Mouse (Mus musculus): ENCODE data around the gene Opn1sw. TPM values are rescaled to one million over a fixed set of nuclear protein-coding genes. Genes with fewer than 3 reads are reported as not detected.
"Not testable (repeated sequence)": the region's sequence is repeated elsewhere in the genome, so short reads cannot be mapped to it uniquely, and the experiment has no call there.

Gene Opn1sw
- polyA plus RNA-seq, 1 experiment, result not detected

DNA sequence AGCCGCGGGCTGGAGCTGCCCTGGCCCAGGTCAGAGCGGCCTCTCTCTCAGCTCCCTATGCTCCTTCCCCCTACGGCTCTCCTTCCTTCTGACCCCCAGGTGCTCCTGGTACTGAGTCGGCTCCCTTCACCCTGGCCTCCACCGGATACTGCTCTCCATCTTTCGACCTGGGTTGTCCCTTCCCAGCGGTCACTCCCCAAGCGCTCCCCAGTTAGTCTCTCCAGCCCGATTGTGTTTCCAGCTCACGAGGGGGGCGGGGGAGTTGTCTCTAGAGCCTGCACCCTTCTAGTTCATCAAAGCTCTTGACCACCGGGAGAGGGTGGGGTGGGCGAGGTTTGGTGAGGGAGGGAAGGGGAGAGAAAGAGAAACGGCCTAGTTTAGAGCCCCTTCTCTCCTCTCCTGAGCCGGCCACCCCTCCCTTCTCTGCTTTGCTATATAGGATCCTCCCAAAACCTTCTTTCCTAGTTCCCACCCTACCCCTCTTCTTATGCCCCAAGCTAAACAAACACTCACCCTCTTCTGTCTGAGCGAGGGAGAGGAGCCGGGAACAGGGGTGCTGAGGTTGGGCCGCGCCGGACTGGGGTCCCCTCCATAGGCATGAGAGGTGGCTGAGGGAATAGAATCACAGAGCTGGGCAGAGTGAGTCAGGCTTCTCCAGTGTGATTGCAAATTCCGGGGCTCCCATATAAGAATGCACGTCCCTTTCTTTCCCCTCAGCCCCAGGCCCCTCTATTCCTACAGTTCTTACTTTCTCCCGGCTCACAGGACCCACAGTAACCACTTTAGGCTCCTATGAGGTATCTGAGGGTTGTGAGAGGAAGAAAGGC is 8.7 kb upstream of the Opn1sw start:
- Histone ChIP-seq H3K27ac (ENCODE audit: insufficient read depth, low read depth, low read length) (no peak overlapping the region), H3K4me3 (ENCODE audit: insufficient read depth, low read length) (peak overlapping the region; percentile 60), H3K4me1 (ENCODE audit: control insufficient read depth, insufficient read depth, low read length) (no peaks in the 10 kb centered on the region)
- TF ChIP-seq POLR2A (IDR thresholded peaks at IDR 0.05; ENCODE audit: borderline replicate concordance, low read depth, low read length) (no peak), CTCF (IDR thresholded peaks at IDR 0.05; ENCODE audit: low read depth, low read length) (no peak)

DNA sequence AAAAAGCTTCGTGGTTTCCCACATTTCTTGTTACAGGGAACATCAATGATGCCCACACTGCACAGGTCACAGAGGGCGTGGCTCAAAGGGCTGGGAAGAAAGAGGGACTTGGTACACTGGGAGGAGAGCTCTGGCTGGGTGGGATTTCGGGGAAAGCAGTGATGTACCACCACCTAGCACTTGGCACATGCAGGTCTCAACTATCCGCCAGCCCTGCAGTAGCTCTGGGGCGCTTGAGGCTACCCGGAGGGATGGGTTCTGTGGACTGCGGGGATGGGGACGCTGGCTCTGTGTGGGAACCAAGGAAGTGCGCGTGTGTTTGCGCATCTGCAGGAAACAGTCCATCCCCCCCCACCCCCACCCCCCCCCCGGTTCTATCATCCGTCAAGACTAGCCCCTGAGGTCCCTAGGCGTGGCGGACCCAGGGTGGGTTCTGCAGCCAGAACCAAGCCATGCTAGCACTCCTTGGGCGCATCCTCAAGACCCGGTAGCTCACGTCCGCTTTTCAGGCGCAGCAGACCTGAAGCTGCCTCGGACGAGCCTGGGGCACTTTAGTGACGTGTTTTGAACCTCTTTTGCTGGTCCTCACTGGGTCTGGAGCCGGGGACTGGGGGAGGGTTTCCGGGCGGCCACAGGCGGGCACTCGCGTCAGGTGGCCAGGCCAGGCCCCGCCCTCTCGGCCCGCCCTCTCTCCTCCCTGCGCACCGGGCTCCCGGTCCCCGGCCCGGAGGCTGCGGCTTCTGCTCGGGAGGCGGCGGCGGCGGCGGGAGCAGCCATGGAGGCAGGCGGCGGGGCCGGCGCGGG is 7.8 kb upstream of the Opn1sw start, which contains the start of gene Ccdc136:
Gene Ccdc136 (plus strand): TSS at position 400 of the 804 bp plus-strand sequence.
- Histone ChIP-seq H3K27ac (ENCODE audit: insufficient read depth, low read depth, low read length) (no peak within 1 kb of the TSS), H3K4me3 (ENCODE audit: insufficient read depth, low read length) (peak within 1 kb of the TSS; percentile 60), H3K4me1 (ENCODE audit: control insufficient read depth, insufficient read depth, low read length) (no peaks in the 10 kb centered on the region)
- TF ChIP-seq CTCF (IDR thresholded peaks at IDR 0.05; ENCODE audit: low read depth, low read length) (no peak), POLR2A (IDR thresholded peaks at IDR 0.05; ENCODE audit: borderline replicate concordance, low read depth, low read length) (no peak)

DNA sequence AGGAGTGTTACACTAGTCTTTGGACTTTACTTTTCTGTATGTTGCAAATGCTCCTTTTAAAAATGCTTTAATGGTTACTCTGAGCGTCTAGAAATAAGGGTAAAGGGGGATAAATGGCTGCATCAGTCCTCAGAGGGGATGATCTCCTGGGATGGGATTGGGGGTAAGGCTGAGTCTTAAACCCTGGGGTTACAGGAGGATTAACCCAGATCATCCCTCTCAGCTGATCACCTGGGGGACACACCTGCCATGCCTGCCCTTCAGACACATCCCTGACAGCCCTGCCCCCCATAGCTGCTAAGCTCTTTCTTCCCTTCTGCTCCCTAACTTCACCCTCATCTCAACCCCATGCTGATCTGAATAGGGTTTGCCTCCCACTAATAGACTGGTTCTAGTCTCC is 6.0 kb upstream of the Opn1sw start:
- Histone ChIP-seq H3K4me1 (ENCODE audit: control insufficient read depth, insufficient read depth, low read length) (no peaks in the 10 kb centered on the region), H3K4me3 (ENCODE audit: insufficient read depth, low read length) (no peak overlapping the region), H3K27ac (ENCODE audit: insufficient read depth, low read depth, low read length) (no peak overlapping the region)
- TF ChIP-seq CTCF (IDR thresholded peaks at IDR 0.05; ENCODE audit: low read depth, low read length) (no peak), POLR2A (IDR thresholded peaks at IDR 0.05; ENCODE audit: borderline replicate concordance, low read depth, low read length) (no peak)

- Histone ChIP-seq H3K4me3 (ENCODE audit: insufficient read depth, low read length) (no peak overlapping the region), H3K27ac (ENCODE audit: insufficient read depth, low read depth, low read length) (no peak overlapping the region), H3K4me1 (ENCODE audit: control insufficient read depth, insufficient read depth, low read length) (peaks cover 2% of the 10 kb centered on the region; the same call in 1 of the 2 replicates)
- TF ChIP-seq POLR2A (IDR thresholded peaks at IDR 0.05; ENCODE audit: borderline replicate concordance, low read depth, low read length) (no peak), CTCF (IDR thresholded peaks at IDR 0.05; ENCODE audit: low read depth, low read length) (no peak)
Observed at GRCm38 (mm10) chr6:29391802-29392201, 3.5 kb upstream of the Opn1sw start.

- H3K4me1 ChIP-seq (ENCODE audit: control insufficient read depth, insufficient read depth, low read length); H3K27ac ChIP-seq (ENCODE audit: insufficient read depth, low read depth, low read length); H3K4me3 ChIP-seq (ENCODE audit: insufficient read depth, low read length): not testable (repeated sequence)
Observed at GRCm38 (mm10) chr6:29391241-29391640, 3.0 kb upstream of the Opn1sw start.

- not testable (repeated sequence) for H3K4me3 ChIP-seq (ENCODE audit: insufficient read depth, low read length); H3K27ac ChIP-seq (ENCODE audit: insufficient read depth, low read depth, low read length); H3K4me1 ChIP-seq (ENCODE audit: control insufficient read depth, insufficient read depth, low read length)
Observed at GRCm38 (mm10) chr6:29390500-29390899, 2.2 kb upstream of the Opn1sw start.

GRCm38 (mm10) chr6:29389425-29389824 is 1.2 kb upstream of the Opn1sw start:
- Histone ChIP-seq H3K4me3 (ENCODE audit: insufficient read depth, low read length) (no peak overlapping the region), H3K4me1 (ENCODE audit: control insufficient read depth, insufficient read depth, low read length) (peaks cover 3% of the 10 kb centered on the region; the same call in 1 of the 2 replicates), H3K27ac (ENCODE audit: insufficient read depth, low read depth, low read length) (no peak overlapping the region)
- TF ChIP-seq POLR2A (IDR thresholded peaks at IDR 0.05; ENCODE audit: borderline replicate concordance, low read depth, low read length) (no peak), CTCF (IDR thresholded peaks at IDR 0.05; ENCODE audit: low read depth, low read length) (no peak)

GRCm38 (mm10) chr6:29388606-29389080 is 375 bp upstream of the Opn1sw start:
- Histone ChIP-seq H3K4me3 (ENCODE audit: insufficient read depth, low read length) (peak overlapping the region; percentile 45), H3K4me1 (ENCODE audit: control insufficient read depth, insufficient read depth, low read length) (peaks cover 7% of the 10 kb centered on the region), H3K27ac (ENCODE audit: insufficient read depth, low read depth, low read length) (no peak overlapping the region)
- TF ChIP-seq CTCF (IDR thresholded peaks at IDR 0.05; ENCODE audit: low read depth, low read length) (no peak), POLR2A (IDR thresholded peaks at IDR 0.05; ENCODE audit: borderline replicate concordance, low read depth, low read length) (no peak)

DNA sequence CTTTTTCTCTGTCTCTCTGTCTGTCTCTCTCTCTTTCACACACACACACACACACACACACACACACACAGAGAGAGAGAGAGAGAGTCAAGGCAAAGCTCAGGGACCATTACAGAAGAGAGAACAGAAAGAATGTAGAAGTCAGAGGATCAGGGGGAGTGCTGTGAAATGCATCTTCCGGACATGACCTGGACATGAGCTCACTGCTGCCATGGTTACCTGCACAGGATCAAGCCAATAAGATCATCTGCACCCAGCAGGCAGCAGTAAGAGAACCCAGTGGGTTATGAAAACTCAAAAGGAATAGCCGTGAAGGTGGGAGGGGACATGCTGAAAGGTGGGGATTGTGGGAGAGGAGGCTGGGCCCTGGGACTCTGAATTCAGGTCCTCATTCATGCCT is 5.8 kb downstream of the Opn1sw start:
- Histone ChIP-seq H3K27ac (ENCODE audit: insufficient read depth, low read depth, low read length) (no peak overlapping the region), H3K4me3 (ENCODE audit: insufficient read depth, low read length) (no peak overlapping the region), H3K4me1 (ENCODE audit: control insufficient read depth, insufficient read depth, low read length) (peaks cover 5% of the 10 kb centered on the region; the same call in 1 of the 2 replicates)
- no peak for TF ChIP-seq POLR2A (IDR thresholded peaks at IDR 0.05; ENCODE audit: borderline replicate concordance, low read depth, low read length)
- TF ChIP-seq CTCF (IDR thresholded peaks at IDR 0.05; ENCODE audit: low read depth, low read length), result no peak

DNA sequence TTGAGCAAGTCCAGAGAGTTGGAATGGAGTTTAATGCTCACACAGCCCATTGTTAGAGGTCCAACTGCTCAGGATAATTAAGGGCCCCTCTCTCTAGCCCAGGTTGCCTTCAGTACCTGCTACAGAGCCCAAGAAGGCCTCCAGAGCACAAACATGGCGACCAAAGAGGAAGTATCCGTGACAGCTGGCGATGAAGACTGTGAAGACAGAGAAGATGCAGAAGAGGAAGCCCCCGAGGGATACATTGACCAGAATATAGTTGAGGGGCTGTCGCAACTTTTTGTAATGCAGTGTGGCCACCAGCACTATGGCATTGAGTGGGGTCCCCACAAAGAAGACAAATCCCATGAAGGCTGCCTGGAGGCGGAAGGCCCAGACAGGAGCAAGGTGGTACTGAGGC is 8.3 kb downstream of the Opn1sw start:
- H3K27ac ChIP-seq (ENCODE audit: insufficient read depth, low read depth, low read length), result no peak overlapping the region
- H3K4me1 ChIP-seq (ENCODE audit: control insufficient read depth, insufficient read depth, low read length), result peaks cover 5% of the 10 kb centered on the region; the same call in 1 of the 2 replicates
- H3K4me3 ChIP-seq (ENCODE audit: insufficient read depth, low read length), result no peak overlapping the region
- no peak for TF ChIP-seq CTCF (IDR thresholded peaks at IDR 0.05; ENCODE audit: low read depth, low read length)
- no peak for TF ChIP-seq POLR2A (IDR thresholded peaks at IDR 0.05; ENCODE audit: borderline replicate concordance, low read depth, low read length)

All from bone marrow macrophage, adult 2 months (primary cell).